Mouse (Mus musculus): ENCODE measurements around the gene Cit.

- TF ChIP-seq CTCF (IDR thresholded peaks at IDR 0.05) = no peak
- no peak for TF ChIP-seq POLR2A (IDR thresholded peaks at IDR 0.05; ENCODE audit: insufficient read depth, low read depth, low read length)
These were observed 133.2 kb downstream of the Cit start for GRCm38 (mm10) chr5:115978255-115978654.

Data from heart, adult 2 months (tissue).